Mouse (Mus musculus) midbrain, embryonic 12.5 days (tissue): ENCODE data around the gene Eppin. TPM values are rescaled to one million over a fixed set of nuclear protein-coding genes. Genes with fewer than 3 reads are reported as not detected.
"Not testable (repeated sequence)": the region's sequence is repeated elsewhere in the genome, so short reads cannot be mapped to it uniquely, and the experiment has no call there.

Source experiments
- ATAC-seq: fragments of 200-750 bp; cut with Nextera tagmentation; 2 replicates; pipeline ENCODE4 v1.8.0; 2017; ENCODE audit warnings: low read depth, moderate TSS enrichment, moderate library complexity; ENCODE audit not compliant: low FRiP score
- H3K27ac ChIP-seq: fragments of 300-500 bp; sonication (generic); replicated peaks from 2 replicates; pipeline ENCODE4 v1.5.1; 2016; ENCODE audit warnings: mild to moderate bottlenecking
- H3K27me3 ChIP-seq: fragments of 300-500 bp; sonication (generic); 2 replicates; pipeline ENCODE4 v1.6.1; 2016; ENCODE audit warnings: mild to moderate bottlenecking
- H3K36me3 ChIP-seq: fragments of 300-500 bp; sonication (generic); 2 replicates; pipeline ENCODE4 v1.6.1; 2016
- H3K4me1 ChIP-seq: fragments of 300-500 bp; sonication (generic); 2 replicates; pipeline ENCODE4 v1.6.1; 2016
- H3K4me2 ChIP-seq: fragments of 300-500 bp; sonication (generic); replicated peaks from 2 replicates; pipeline ENCODE4 v1.6.1; 2016; ENCODE audit warnings: mild to moderate bottlenecking, moderate library complexity
- H3K4me3 ChIP-seq: fragments of 300-500 bp; sonication (generic); 2 replicates; pipeline ENCODE4 v1.5.1; 2016; ENCODE audit warnings: mild to moderate bottlenecking
- H3K9ac ChIP-seq: fragments of 300-500 bp; sonication (generic); replicated peaks from 2 replicates; pipeline ENCODE4 v1.6.1; 2016; ENCODE audit warnings: mild to moderate bottlenecking, moderate library complexity
- H3K9me3 ChIP-seq: fragments of 300-500 bp; sonication (generic); 2 replicates; pipeline ENCODE4 v1.6.1; 2016; ENCODE audit warnings: mild to moderate bottlenecking
- whole genome bisulfite sequencing: fragments of 180-500 bp; shearing (Covaris S2); methylation state at CpG from one replicate; pipeline ENCODE4 v1.1.7; 2016; 5-methylcytosine and 5-hydroxymethylcytosine counted together
- polyA plus RNA-seq: library from polyadenylated mRNA; unstranded; fragments of >200 nt; fragmentation: Nextera tagmentation; extraction: Ambion mirVana; gene quantifications from 2 replicates; pipeline ENCODE4 v1.2.1, GENCODE M21; 2016

Eppin gene
- polyA plus RNA-seq: not detected in 2 replicates

DNA sequence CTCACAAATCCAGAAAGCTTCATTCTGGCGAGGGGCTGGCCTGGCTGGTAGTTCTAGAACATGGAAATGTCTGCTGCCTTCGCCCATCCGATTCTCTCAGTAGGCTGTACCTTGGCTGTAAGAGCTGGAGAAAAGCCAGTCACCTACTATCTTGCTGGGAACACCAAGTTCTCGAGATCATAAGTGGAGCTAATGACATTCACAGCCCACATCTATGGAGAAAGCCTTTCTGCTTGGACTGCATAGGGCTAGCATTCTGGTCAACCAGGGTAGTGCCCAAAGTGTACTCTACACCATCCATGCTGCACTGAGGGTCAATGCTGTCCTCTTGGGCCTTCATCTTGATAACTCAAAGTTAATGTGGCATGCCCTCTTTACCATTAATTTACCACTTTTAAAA lies at the start of gene Eppin:
Eppin (minus strand) TSS at position 101 of the 400 bp plus-strand sequence.
- no peak for ATAC-seq
- no peaks in the 10 kb centered on the region for H3K36me3 ChIP-seq

GRCm38 (mm10) chr2:164641881-164642673 lies 48.7 kb upstream of the Eppin start:
- Histone ChIP-seq H3K27ac (no peak overlapping the region), H3K36me3 (no peaks in the 10 kb centered on the region), H3K9ac (no peak overlapping the region), H3K4me3 (no peak overlapping the region), H3K9me3 (0 out of 2 replicates have a peak, but pooled peaks cover 3% of the 10 kb centered on the region), H3K4me1 (no peaks in the 10 kb centered on the region), H3K27me3 (no peaks in the 10 kb centered on the region), H3K4me2 (no peak overlapping the region)
- WGBS: 80% methylated on average over 13 of the region's 13 CpGs
- ATAC-seq: no peak

More for the DNA sequence above, at the start of gene Eppin:
- H3K27me3 ChIP-seq: no peaks in the 10 kb centered on the region; the same call in 1 of the 2 replicates
- no peaks in the 10 kb centered on the region for H3K9me3 ChIP-seq
- H3K9ac ChIP-seq: no peak within 1 kb of the TSS
- no peaks in the 10 kb centered on the region for H3K4me1 ChIP-seq
- 70% methylated on average over 4 of the region's 4 CpGs for WGBS
- no peak within 1 kb of the TSS for H3K4me2 ChIP-seq
- no peak within 1 kb of the TSS for H3K4me3 ChIP-seq
- H3K27ac ChIP-seq: no peak within 1 kb of the TSS

- Histone ChIP-seq H3K4me2 (no peak overlapping the region), H3K36me3 (no peaks in the 10 kb centered on the region), H3K27me3 (no peaks in the 10 kb centered on the region), H3K4me1 (no peaks in the 10 kb centered on the region), H3K9ac (no peak overlapping the region), H3K27ac (no peak overlapping the region), H3K4me3 (no peak overlapping the region), H3K9me3 (0 out of 2 replicates have a peak, but pooled peaks cover 3% of the 10 kb centered on the region)
- no peak for ATAC-seq
- 66% methylated on average over 7 of the region's 7 CpGs for WGBS
Measured at GRCm38 (mm10) chr2:164641129-164641528, 47.7 kb upstream of the Eppin start.

DNA sequence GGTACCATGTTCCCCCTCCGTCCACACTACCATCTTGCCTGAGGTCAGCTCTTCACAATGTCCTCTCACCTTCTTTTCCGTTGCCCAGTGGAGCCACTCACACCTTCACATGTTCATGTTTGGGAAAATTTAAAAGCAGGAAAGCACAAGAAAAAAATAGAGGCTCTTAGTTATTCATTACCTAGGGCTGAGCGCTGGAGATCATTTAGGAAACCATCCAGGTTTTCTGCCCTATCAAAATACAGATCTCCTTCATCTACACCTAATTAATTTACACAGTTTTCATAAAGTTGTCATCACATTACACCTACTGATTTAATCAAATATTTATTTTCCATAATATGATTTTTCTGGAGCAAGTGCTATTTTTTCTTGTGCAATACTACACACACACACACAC lies 45.3 kb upstream of the Eppin start, which contains the start of gene Wfdc16:
Wfdc16 (minus strand) TSS at position 101 of the 400 bp plus-strand sequence.
- H3K4me1 ChIP-seq: no peaks in the 10 kb centered on the region
- no peak within 1 kb of the TSS for H3K4me3 ChIP-seq
- H3K27me3 ChIP-seq: no peaks in the 10 kb centered on the region
- H3K9me3 ChIP-seq: no peaks in the 10 kb centered on the region
- 82% methylated on average over 3 of the region's 3 CpGs for WGBS
- no peak for ATAC-seq
- no peaks in the 10 kb centered on the region for H3K36me3 ChIP-seq
- no peak within 1 kb of the TSS for H3K27ac ChIP-seq
- H3K4me2 ChIP-seq: no peak within 1 kb of the TSS
- H3K9ac ChIP-seq: no peak within 1 kb of the TSS

DNA sequence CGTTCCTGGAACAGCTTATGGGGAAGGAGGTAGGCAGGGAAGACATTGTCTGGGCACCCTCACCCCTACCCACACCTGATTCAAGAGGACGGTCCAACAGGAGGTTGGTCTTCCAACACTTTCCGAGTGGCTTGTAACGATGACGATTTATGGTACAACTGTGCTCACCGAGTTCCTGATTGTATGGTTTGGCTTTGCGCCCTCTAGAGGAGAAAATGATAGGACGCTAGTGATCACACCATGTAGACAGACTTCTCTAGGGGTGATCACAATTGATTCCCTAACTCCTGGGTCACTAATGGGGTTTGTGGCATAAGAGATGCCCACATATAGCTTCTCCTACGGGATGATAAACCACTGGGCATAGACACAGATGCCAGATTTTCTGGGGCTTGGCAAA lies 41.9 kb upstream of the Eppin start:
- Histone ChIP-seq H3K27ac (no peak overlapping the region), H3K4me2 (no peak overlapping the region), H3K9ac (no peak overlapping the region), H3K4me1 (no peaks in the 10 kb centered on the region), H3K4me3 (no peak overlapping the region), H3K9me3 (no peaks in the 10 kb centered on the region), H3K27me3 (no peaks in the 10 kb centered on the region), H3K36me3 (no peaks in the 10 kb centered on the region)
- 87% methylated on average over 9 of the region's 9 CpGs for WGBS
- ATAC-seq: no peak

- no peak overlapping the region for H3K4me3 ChIP-seq
Measured at GRCm38 (mm10) chr2:164621775-164622174, 28.4 kb upstream of the Eppin start.

GRCm38 (mm10) chr2:164619050-164619449 lies 25.7 kb upstream of the Eppin start:
- Histone ChIP-seq H3K4me3 (no peak overlapping the region), H3K36me3 (no peaks in the 10 kb centered on the region), H3K9me3 (no peaks in the 10 kb centered on the region), H3K9ac (no peak overlapping the region), H3K4me1 (no peaks in the 10 kb centered on the region), H3K27me3 (no peaks in the 10 kb centered on the region), H3K4me2 (no peak overlapping the region), H3K27ac (no peak overlapping the region)
- ATAC-seq: no peak
- 87% methylated on average over 5 of the region's 5 CpGs for WGBS

More at GRCm38 (mm10) chr2:164621775-164622174, 28.4 kb upstream of the Eppin start:
- no peaks in the 10 kb centered on the region for H3K4me1 ChIP-seq
- no peak overlapping the region for H3K9ac ChIP-seq
- H3K36me3 ChIP-seq: no peaks in the 10 kb centered on the region
- no peak overlapping the region for H3K27ac ChIP-seq
- H3K4me2 ChIP-seq: no peak overlapping the region
- WGBS: 87% methylated on average over 4 of the region's 4 CpGs
- H3K27me3 ChIP-seq: no peaks in the 10 kb centered on the region
- no peak for ATAC-seq
- no peaks in the 10 kb centered on the region for H3K9me3 ChIP-seq

- no peak for ATAC-seq
- H3K27me3 ChIP-seq: no peaks in the 10 kb centered on the region
- WGBS: 95% methylated on average over 3 of the region's 3 CpGs
Measured at GRCm38 (mm10) chr2:164615386-164615785, 22.0 kb upstream of the Eppin start.

DNA sequence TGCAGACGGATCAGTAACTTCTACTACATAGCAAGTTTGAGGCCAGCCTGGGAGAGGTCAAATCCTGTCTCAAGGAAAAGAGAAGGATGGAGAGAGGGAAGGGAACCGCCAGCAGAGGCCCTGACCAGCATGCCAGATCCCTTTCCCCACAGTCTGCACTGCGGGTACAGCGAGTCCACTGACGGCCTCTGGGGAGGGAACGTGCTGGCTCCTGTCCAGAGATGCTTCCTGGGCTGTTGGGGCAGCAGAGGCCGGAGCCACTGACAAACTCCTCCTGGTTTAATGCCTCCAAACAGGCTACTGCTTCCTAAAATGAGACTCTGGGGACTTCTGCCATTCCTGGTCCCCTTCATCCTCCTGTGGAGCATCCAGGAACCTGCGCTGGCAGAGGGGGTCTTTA lies 20.1 kb upstream of the Eppin start, which contains the start of the genes Wfdc6b and Wfdc8:
Wfdc6b (plus strand) TSS at position 52 of the 400 bp plus-strand sequence.
Wfdc8 (minus strand) TSS at position 156 of the 400 bp plus-strand sequence.
- H3K27me3 ChIP-seq, H3K4me2 ChIP-seq, H3K4me3 ChIP-seq, H3K36me3 ChIP-seq, H3K9me3 ChIP-seq, H3K9ac ChIP-seq, ATAC-seq, H3K4me1 ChIP-seq, H3K27ac ChIP-seq: not testable (repeated sequence)
- WGBS: 69% methylated on average over 8 of the region's 8 CpGs

More at GRCm38 (mm10) chr2:164615386-164615785, 22.0 kb upstream of the Eppin start:
- Histone ChIP-seq H3K9me3 (no peaks in the 10 kb centered on the region), H3K4me1 (no peaks in the 10 kb centered on the region), H3K36me3 (no peaks in the 10 kb centered on the region), H3K4me2 (no peak overlapping the region), H3K4me3 (no peak overlapping the region), H3K27ac (no peak overlapping the region), H3K9ac (no peak overlapping the region)

DNA sequence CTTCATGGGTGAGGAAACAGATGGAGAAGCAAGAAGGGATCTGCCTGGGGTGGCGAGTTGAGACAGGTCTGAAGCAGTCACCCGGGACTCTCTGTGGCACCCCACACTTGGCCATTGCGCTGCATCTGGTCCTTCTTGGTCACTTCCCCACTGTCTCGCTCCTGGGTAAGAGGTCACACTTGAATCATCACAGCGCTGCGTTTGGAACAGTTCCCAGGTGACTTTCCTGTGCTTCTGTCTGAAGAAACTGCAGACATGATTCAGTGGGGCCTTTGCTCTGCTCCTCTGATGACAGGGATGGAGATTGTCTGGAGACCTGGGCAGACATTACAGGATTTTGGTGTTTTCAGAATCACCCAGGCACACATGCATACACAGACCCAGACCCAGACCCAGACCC lies 15.4 kb upstream of the Eppin start:
- H3K4me1 ChIP-seq: no peaks in the 10 kb centered on the region
- no peak overlapping the region for H3K4me3 ChIP-seq
- no peak overlapping the region for H3K9ac ChIP-seq
- H3K27ac ChIP-seq: no peak overlapping the region
- H3K9me3 ChIP-seq: no peaks in the 10 kb centered on the region
- WGBS: 83% methylated on average over 6 of the region's 6 CpGs
- H3K36me3 ChIP-seq: no peaks in the 10 kb centered on the region
- no peak overlapping the region for H3K4me2 ChIP-seq
- no peaks in the 10 kb centered on the region; the same call in 1 of the 2 replicates for H3K27me3 ChIP-seq
- no peak for ATAC-seq

GRCm38 (mm10) chr2:164604411-164604810 lies 11.0 kb upstream of the Eppin start:
- no peak overlapping the region for H3K27ac ChIP-seq
- no peaks in the 10 kb centered on the region for H3K9me3 ChIP-seq
- no peaks in the 10 kb centered on the region for H3K36me3 ChIP-seq
- no peaks in the 10 kb centered on the region for H3K4me1 ChIP-seq
- no peak overlapping the region for H3K4me2 ChIP-seq
- no peak for ATAC-seq
- H3K27me3 ChIP-seq: no peaks in the 10 kb centered on the region; the same call in 1 of the 2 replicates
- H3K9ac ChIP-seq: no peak overlapping the region
- no peak overlapping the region for H3K4me3 ChIP-seq
- 91% methylated on average over 8 of the region's 8 CpGs for WGBS

DNA sequence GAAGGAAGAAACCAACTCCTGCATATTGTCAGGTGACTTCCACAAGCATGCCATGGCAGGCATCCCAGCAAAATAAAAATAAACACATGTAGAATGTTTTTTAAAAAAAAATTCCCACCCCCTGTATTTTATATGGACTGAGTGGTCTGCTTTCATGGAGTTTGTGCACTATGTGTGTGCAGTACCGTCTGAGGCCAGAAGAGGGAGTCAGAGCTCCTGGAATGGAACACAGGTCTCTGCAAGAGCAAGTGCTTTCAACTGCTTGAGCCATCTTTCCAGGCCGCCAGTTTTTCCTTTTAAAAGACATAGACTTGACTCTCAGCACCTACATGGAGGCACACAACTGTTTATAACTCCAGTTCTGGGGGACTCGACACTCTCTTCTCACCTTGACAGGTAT lies 10.1 kb upstream of the Eppin start:
- H3K4me3 ChIP-seq: no peak overlapping the region
- no peaks in the 10 kb centered on the region for H3K36me3 ChIP-seq
- H3K4me2 ChIP-seq: no peak overlapping the region
- H3K9ac ChIP-seq: no peak overlapping the region
- no peaks in the 10 kb centered on the region; the same call in 1 of the 2 replicates for H3K27me3 ChIP-seq
- 91% methylated on average over 3 of the region's 3 CpGs for WGBS
- no peak for ATAC-seq
- no peaks in the 10 kb centered on the region for H3K9me3 ChIP-seq
- no peaks in the 10 kb centered on the region for H3K4me1 ChIP-seq
- no peak overlapping the region for H3K27ac ChIP-seq
